Mouse (Mus musculus) neural tube, embryonic 13.5 days (tissue): Measurements from ENCODE around the gene 2810004N23Rik. TPM values are rescaled to one million over a fixed set of nuclear protein-coding genes. Genes with fewer than 3 reads are reported as not detected.

ENCODE experiments used
- ATAC-seq: fragments of 200-750 bp; cut with Nextera tagmentation; 2 replicates; pipeline ENCODE4 v1.8.0; 2017; ENCODE audit warnings: low read depth, mild to moderate bottlenecking, moderate TSS enrichment, moderate library complexity
- H3K27ac ChIP-seq: fragments of 300-500 bp; sonication (generic); replicated peaks from 2 replicates; pipeline ENCODE4 v1.5.1; 2015; ENCODE audit warnings: moderate library complexity, mild to moderate bottlenecking, inconsistent platforms
- H3K27me3 ChIP-seq: fragments of 300-500 bp; sonication (generic); 2 replicates; pipeline ENCODE4 v1.6.1; 2015; ENCODE audit warnings: mild to moderate bottlenecking, inconsistent platforms
- H3K36me3 ChIP-seq: fragments of 300-500 bp; sonication (generic); 2 replicates; pipeline ENCODE4 v1.6.1; 2015; ENCODE audit warnings: mild to moderate bottlenecking, inconsistent platforms
- H3K4me1 ChIP-seq: fragments of 300-500 bp; sonication (generic); replicated peaks from 2 replicates; pipeline ENCODE4 v1.6.1; 2015; ENCODE audit warnings: inconsistent platforms
- H3K4me2 ChIP-seq: fragments of 300-500 bp; sonication (generic); 2 replicates; pipeline ENCODE4 v1.6.1; 2015; ENCODE audit warnings: inconsistent platforms, mild to moderate bottlenecking, moderate library complexity
- H3K4me3 ChIP-seq: fragments of 300-500 bp; sonication (generic); 2 replicates; pipeline ENCODE4 v1.5.1; 2015; ENCODE audit warnings: mild to moderate bottlenecking, inconsistent platforms
- H3K9ac ChIP-seq: fragments of 300-500 bp; sonication (generic); 2 replicates; pipeline ENCODE4 v1.6.1; 2015; ENCODE audit warnings: moderate library complexity, mild to moderate bottlenecking, inconsistent platforms
- H3K9me3 ChIP-seq: fragments of 300-500 bp; sonication (generic); 2 replicates; pipeline ENCODE4 v1.6.1; 2016; ENCODE audit warnings: inconsistent platforms
- WGBS: fragments of 180-500 bp; shearing (Covaris S2); methylation state at CpG from one replicate; pipeline ENCODE4 v1.1.7; 2015; 5-methylcytosine and 5-hydroxymethylcytosine counted together
- polyA plus RNA-seq: library from polyadenylated mRNA; unstranded; fragments of >200 nt; fragmentation: Nextera tagmentation; extraction: Ambion mirVana; gene quantifications from 2 replicates; pipeline ENCODE4 v1.2.1, GENCODE M21; 2015

Gene 2810004N23Rik
- 27.2 and 29.7 TPM in 2 replicates for polyA plus RNA-seq

- WGBS = 2% methylated on average over 55 of the region's 55 CpGs
- Histone ChIP-seq H3K36me3 (peaks cover 33% of the 10 kb centered on the region), H3K4me1 (peaks cover 30% of the 10 kb centered on the region), H3K9ac (peak within 1 kb of the TSS; percentile 93), H3K9me3 (no peaks in the 10 kb centered on the region), H3K27ac (peak within 1 kb of the TSS; percentile 92), H3K27me3 (no peaks in the 10 kb centered on the region), H3K4me3 (peak within 1 kb of the TSS; percentile 75), H3K4me2 (peak within 1 kb of the TSS; percentile 86)
- peak; percentile 98 for ATAC-seq
These were observed at the start of gene 2810004N23Rik, which contains the start of gene Gnpat for GRCm38 (mm10) chr8:124862321-124863162. Gene 2810004N23Rik, minus strand, starts transcription at chr8:124863120. Gene Gnpat, plus strand, starts transcription at chr8:124863033.

DNA sequence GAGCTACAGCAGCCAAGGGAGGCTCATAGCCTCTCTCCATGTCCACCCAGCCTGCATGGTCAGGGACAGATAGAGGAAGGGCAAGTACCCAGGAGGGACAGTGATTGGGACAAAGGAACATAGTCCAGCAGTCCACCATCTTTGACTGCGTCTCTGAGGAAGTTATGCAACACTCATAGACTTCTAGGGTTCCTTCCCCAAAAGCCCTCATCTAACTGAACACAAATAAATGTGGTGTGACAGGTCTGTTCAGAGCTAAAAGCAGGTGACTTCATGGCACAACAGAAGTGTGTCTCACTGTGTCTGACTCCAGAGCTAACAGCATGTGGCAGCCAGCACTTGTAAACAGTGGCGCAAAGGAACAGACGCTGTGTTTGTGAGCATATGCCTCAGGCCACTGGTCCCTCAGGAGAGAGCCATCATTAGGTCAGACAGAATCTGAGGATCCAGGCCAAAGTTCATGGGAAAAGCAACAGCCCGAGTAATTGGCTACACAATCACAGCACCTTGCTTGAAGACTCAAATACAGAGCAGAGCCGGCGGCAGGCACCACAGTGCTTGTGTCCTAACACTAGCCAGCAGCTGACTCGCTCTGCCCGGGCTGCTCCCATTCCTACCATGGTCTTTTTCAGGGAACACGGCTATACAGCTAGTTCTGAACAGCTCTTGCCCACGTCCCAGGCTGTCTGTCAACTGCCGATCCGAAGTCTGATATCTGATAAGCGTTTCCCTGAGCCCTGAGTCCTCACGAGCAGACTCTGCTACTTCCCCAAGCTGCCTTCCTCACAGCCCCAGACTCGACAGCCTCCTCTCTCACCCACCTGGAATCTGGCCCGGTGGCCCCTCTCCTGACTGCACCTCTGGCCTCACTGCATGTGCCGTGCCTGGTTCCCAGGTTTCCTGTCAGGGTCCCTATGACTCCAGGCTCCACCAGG, 49.3 kb upstream of the 2810004N23Rik start:
- no peak overlapping the region for H3K9ac ChIP-seq
- peaks cover 83% of the 10 kb centered on the region for H3K36me3 ChIP-seq
- no peaks in the 10 kb centered on the region; the same call in 1 of the 2 replicates for H3K4me1 ChIP-seq
- H3K4me2 ChIP-seq = no peak overlapping the region
- H3K27me3 ChIP-seq = no peaks in the 10 kb centered on the region
- H3K27ac ChIP-seq = no peak overlapping the region
- H3K4me3 ChIP-seq = no peak overlapping the region
- 75% methylated on average over 17 of the region's 17 CpGs for WGBS
- no peak for ATAC-seq
- H3K9me3 ChIP-seq = no peaks in the 10 kb centered on the region

GRCm38 (mm10) chr8:124910349-124910748, 47.4 kb upstream of the 2810004N23Rik start:
- WGBS = 85% methylated on average over 10 of the region's 10 CpGs
- Histone ChIP-seq H3K4me2 (no peak overlapping the region), H3K4me1 (peaks cover 5% of the 10 kb centered on the region), H3K4me3 (no peak overlapping the region), H3K36me3 (peaks cover 96% of the 10 kb centered on the region), H3K9ac (no peak overlapping the region), H3K27me3 (no peaks in the 10 kb centered on the region), H3K27ac (no peak overlapping the region), H3K9me3 (no peaks in the 10 kb centered on the region)
- no peak for ATAC-seq

- no peak overlapping the region for H3K4me3 ChIP-seq
- peaks cover 8% of the 10 kb centered on the region for H3K4me1 ChIP-seq
- no peaks in the 10 kb centered on the region for H3K27me3 ChIP-seq
- no peaks in the 10 kb centered on the region for H3K9me3 ChIP-seq
- ATAC-seq = no peak
- no peak overlapping the region for H3K27ac ChIP-seq
- H3K36me3 ChIP-seq = peaks cover 94% of the 10 kb centered on the region
- no peak overlapping the region for H3K9ac ChIP-seq
- 93% methylated on average over 16 of the region's 16 CpGs for WGBS
- no peak overlapping the region for H3K4me2 ChIP-seq
These were observed 47.0 kb upstream of the 2810004N23Rik start for GRCm38 (mm10) chr8:124909936-124910335.

DNA sequence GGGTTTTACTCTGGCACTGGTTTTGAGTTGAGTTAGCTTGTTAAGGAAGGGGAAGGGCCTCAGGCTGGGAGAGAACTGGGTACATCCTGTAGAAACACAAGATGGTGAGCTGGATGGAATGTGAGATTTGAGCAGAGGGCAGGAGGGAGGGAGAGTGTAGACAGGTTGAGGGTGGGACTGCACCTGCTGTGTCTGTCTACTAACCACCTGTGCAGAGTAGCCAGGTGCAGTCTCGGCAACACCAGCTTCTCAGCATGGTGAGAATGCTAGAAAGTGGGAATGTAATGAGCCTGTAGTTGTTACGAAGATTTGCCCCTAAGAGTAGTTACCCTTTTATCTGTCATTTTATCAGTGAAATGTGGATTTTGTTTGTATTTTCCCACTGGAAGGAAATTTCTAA, 42.6 kb upstream of the 2810004N23Rik start:
- no peak overlapping the region for H3K9ac ChIP-seq
- H3K27ac ChIP-seq = no peak overlapping the region
- no peak for ATAC-seq
- peaks cover 17% of the 10 kb centered on the region for H3K4me1 ChIP-seq
- no peak overlapping the region for H3K4me2 ChIP-seq
- H3K4me3 ChIP-seq = no peak overlapping the region
- no peaks in the 10 kb centered on the region for H3K9me3 ChIP-seq
- peaks cover 89% of the 10 kb centered on the region for H3K36me3 ChIP-seq
- WGBS = 83% methylated on average over 2 of the region's 2 CpGs
- H3K27me3 ChIP-seq = no peaks in the 10 kb centered on the region

DNA sequence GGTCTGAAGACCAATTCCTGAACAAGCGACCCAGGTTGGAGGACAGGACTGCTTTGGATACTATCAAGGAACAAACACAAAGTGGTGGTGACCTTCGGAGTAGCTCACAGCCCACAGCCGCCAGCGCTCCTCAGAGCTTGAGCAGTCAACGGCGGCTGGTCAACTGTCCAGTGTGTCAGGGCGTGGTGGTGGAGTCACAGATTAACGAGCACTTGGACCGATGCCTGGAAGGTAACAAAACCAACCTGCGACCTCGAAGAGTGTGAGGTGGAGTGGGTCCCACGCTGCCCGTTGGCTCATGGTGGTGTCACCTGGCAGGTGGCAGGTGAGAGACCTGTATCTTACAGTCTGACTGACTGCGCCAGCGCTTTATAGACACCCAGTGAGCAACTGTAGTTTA, 40.3 kb upstream of the 2810004N23Rik start:
- ATAC-seq = no peak
- Histone ChIP-seq H3K9ac (no peak overlapping the region), H3K4me2 (no peak overlapping the region), H3K9me3 (no peaks in the 10 kb centered on the region), H3K36me3 (peaks cover 80% of the 10 kb centered on the region), H3K4me1 (peaks cover 30% of the 10 kb centered on the region), H3K4me3 (no peak overlapping the region), H3K27ac (no peak overlapping the region), H3K27me3 (no peaks in the 10 kb centered on the region)
- WGBS = 95% methylated on average over 15 of the region's 15 CpGs

DNA sequence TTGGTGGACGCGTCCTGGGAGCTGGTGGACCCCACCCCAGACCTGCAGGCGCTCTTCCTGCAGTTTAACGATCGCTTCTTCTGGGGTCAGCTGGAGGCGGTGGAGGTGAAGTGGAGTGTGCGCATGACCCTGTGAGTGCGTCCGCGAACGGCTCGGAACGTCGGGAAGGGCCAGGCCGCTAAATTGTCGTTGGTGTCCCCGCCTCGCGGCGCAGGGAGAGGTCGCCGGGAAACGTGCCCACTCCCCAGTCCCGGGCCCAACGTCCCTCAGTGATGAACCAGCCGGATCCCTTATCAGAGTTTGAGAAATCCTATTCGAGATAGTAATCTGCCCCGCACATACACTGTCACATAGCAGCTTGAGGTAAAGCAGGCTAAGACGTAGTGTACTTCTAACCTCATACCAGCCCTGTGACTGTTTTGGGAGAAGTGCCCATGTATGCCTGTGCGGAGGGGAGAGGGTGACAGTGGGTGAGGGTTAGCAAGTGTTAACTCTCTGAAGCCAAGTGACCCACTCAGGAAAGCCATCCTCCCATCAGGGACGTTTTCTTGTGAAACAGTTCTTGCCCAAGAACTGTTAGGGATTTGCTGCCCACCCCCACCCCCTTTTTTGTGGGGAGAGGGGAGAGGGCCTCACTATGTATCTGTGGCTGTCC, 35.5 kb upstream of the 2810004N23Rik start:
- 6% methylated on average over 31 of the region's 31 CpGs for WGBS

GRCm38 (mm10) chr8:124897386-124898250, 34.7 kb upstream of the 2810004N23Rik start, which contains the start of the genes Exoc8 and Sprtn:
Gene Exoc8, minus strand, starts transcription at chr8:124897705.
Gene Sprtn, plus strand, starts transcription at chr8:124897886.
- H3K27ac ChIP-seq = peak within 1 kb of the TSS; percentile 86
- WGBS = under 1% methylated on average over 114 of the region's 114 CpGs
- no peaks in the 10 kb centered on the region for H3K27me3 ChIP-seq
- peaks cover 62% of the 10 kb centered on the region for H3K36me3 ChIP-seq
- H3K4me1 ChIP-seq = peaks cover 47% of the 10 kb centered on the region
- peak within 1 kb of the TSS; percentile 98 for H3K4me3 ChIP-seq
- H3K9ac ChIP-seq = peak within 1 kb of the TSS; percentile 89
- peak within 1 kb of the TSS; percentile 99 for H3K4me2 ChIP-seq
- ATAC-seq = peak; percentile 90
- H3K9me3 ChIP-seq = no peaks in the 10 kb centered on the region

More for the DNA sequence above, 35.5 kb upstream of the 2810004N23Rik start:
- Histone ChIP-seq H3K4me3 (peak overlapping the region; percentile 98), H3K36me3 (peaks cover 66% of the 10 kb centered on the region), H3K4me2 (peak overlapping the region; percentile 99), H3K27me3 (no peaks in the 10 kb centered on the region), H3K9me3 (no peaks in the 10 kb centered on the region), H3K4me1 (peaks cover 44% of the 10 kb centered on the region), H3K9ac (peak overlapping the region; percentile 89), H3K27ac (peak overlapping the region; percentile 86)
- peak; percentile 10; the same call in 1 of the 2 replicates for ATAC-seq

DNA sequence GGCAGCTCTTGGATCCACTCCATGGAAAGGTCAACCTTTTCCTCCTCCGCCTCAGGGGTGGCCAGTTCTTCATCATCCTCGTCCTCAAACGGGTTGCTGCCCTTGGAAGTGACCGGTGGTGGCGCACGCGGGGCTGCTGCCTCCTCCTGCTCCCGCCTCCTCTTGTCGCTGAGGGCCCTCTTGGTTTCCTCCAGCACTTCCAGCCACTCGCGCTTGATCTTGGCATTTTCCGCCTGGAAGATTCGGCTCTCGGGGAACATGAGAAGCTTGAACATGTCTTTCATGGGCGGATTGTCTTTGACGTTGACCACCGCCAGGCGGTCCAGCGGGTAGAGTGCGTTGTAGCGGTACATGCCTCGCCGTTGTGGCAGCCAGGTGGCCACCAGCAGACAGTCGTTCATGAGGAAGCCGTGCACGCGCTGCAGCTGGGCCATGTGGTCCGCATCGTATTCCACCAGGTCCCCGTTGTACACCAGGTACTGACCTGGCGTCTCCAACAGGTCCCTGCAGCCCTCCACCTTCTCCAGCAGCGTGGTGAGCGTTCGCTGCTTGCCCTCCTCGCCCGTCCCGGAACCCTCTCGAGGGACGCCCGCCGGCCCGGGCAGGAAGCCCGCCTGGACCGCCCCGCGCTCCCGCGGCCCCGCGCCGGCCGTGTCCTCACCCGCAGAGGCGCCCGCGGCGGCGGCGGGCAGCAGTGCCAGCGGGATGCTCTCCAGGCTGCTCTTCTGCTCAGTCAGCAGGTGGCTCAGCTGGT, 33.9 kb upstream of the 2810004N23Rik start:
- H3K9ac ChIP-seq = peak overlapping the region; percentile 89
- no peaks in the 10 kb centered on the region for H3K9me3 ChIP-seq
- H3K4me2 ChIP-seq = peak overlapping the region; percentile 99
- ATAC-seq = peak; percentile 57
- H3K27ac ChIP-seq = peak overlapping the region; percentile 86
- peaks cover 60% of the 10 kb centered on the region for H3K36me3 ChIP-seq
- peaks cover 47% of the 10 kb centered on the region for H3K4me1 ChIP-seq
- H3K4me3 ChIP-seq = peak overlapping the region; percentile 98
- no peaks in the 10 kb centered on the region for H3K27me3 ChIP-seq
- WGBS = 1% methylated on average over 60 of the region's 60 CpGs

DNA sequence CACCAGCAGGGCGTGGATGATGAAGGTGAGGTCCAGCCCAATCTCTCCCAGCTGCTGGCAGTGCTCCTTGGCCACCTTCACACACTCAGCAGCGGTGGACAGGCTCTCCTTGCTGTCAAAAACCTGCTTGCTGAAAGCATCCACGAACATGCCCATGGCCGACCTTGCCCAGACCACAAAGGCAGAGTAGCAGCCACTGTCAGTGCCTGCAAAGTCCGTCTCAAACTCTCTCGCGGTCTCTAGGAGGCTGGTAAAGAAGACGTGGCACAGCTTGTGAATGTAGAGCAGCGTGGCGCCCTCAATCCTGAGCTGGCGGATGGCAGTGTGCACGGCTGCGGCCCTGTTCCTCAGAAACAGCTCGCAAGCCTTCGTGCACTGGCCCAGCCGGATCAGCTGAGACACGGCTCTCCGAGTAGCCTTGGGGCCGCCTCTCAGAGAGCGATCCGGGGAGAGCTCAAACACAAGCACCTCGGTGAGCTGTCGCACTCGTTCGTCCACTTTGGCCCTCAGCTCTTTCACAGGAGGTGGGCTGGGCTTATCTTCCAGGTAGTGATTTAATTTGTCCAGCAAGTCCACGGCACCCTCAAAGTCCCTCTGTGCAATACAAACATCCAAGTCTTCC, 33.2 kb upstream of the 2810004N23Rik start:
- Histone ChIP-seq H3K36me3 (peaks cover 61% of the 10 kb centered on the region), H3K4me2 (peak overlapping the region; percentile 99), H3K27me3 (no peaks in the 10 kb centered on the region), H3K4me3 (peak overlapping the region; percentile 98), H3K27ac (no peak overlapping the region), H3K9ac (peak overlapping the region; percentile 89), H3K9me3 (no peaks in the 10 kb centered on the region), H3K4me1 (peaks cover 47% of the 10 kb centered on the region)
- 91% methylated on average over 26 of the region's 26 CpGs for WGBS
- no peak for ATAC-seq
